ENCODE assay signal across 28 mouse cellular contexts in genomic region chr5:67090856-67091255, GRCm38 (mm10). TPM values are rescaled to one million over a fixed set of nuclear protein-coding genes. Genes with fewer than 3 reads are reported as not detected.
DNase-seq lines count a peak whose midpoint lies in the region; ATAC-seq and TF ChIP-seq lines count a peak whose summit lies in the region.
"Had no signal": no experiment of that assay in that cellular context is flagged by ENCODE, and none has a peak within 500 bp of the region (broad histone marks: within the 10 kb centered on the region; RNA-seq: fewer than 3 reads in every experiment).

No protein-coding gene starts in this region.

- no peak overlapping the region for H3K4me2 ChIP-seq in forebrain, embryonic 14.5 days (ENCODE audit: low read length)
- H3K4me2 ChIP-seq: embryonic facial prominence, embryonic 12.5 days; forebrain, embryonic 12.5 days; forebrain, embryonic 15.5 days had no signal

- 84% methylated on average over 5 of the region's 5 CpGs for WGBS in forebrain, embryonic 14.5 days

- H3K9me3 ChIP-seq in forebrain, embryonic 14.5 days (replicated peaks; ENCODE audit: control insufficient read depth, low read length): no peaks in the 10 kb centered on the region
- H3K9me3 ChIP-seq: embryonic facial prominence, embryonic 10.5 days; embryonic facial prominence, embryonic 12.5 days; forebrain, embryonic 10.5 days; forebrain, embryonic 12.5 days; forebrain, embryonic 15.5 days had no signal

- H3K27me3 ChIP-seq in forebrain, embryonic 14.5 days (replicated peaks; ENCODE audit: control insufficient read depth, insufficient read depth, low read length): peaks cover 50% of the 10 kb centered on the region

- TF ChIP-seq CTCF in left cerebral cortex, adult 2 months (IDR thresholded peaks at IDR 0.05): no peak

- no peak overlapping the region for H3K27ac ChIP-seq in forebrain, embryonic 14.5 days (ENCODE audit: low read depth, low read length)
- H3K27ac ChIP-seq in left cerebral cortex, adult 2 months: no peak overlapping the region
- H3K27ac ChIP-seq: embryonic facial prominence, embryonic 10.5 days; embryonic facial prominence, embryonic 12.5 days; forebrain, embryonic 10.5 days; forebrain, embryonic 12.5 days; forebrain, embryonic 15.5 days had no signal

- H3K4me3 ChIP-seq in forebrain, embryonic 14.5 days (ENCODE audit: low read depth, low read length): no peak overlapping the region
- H3K4me3 ChIP-seq in left cerebral cortex, adult 2 months: no peak overlapping the region
- H3K4me3 ChIP-seq: embryonic facial prominence, embryonic 10.5 days; embryonic facial prominence, embryonic 12.5 days; forebrain, embryonic 10.5 days; forebrain, embryonic 12.5 days; forebrain, embryonic 15.5 days had no signal

- intact Hi-C loops in left cerebral cortex, adult 2 months (cut with DNase I): no loop called here

- H3K36me3 ChIP-seq in forebrain, embryonic 14.5 days (ENCODE audit: control insufficient read depth, insufficient read depth, low read length): no peaks in the 10 kb centered on the region
- H3K36me3 ChIP-seq: embryonic facial prominence, embryonic 10.5 days; embryonic facial prominence, embryonic 12.5 days; forebrain, embryonic 10.5 days; forebrain, embryonic 12.5 days; forebrain, embryonic 15.5 days had no signal

- ATAC-seq in granulocyte monocyte progenitor cell, adult 5-6 weeks (replicated peaks; ENCODE audit: poor library complexity, severe bottlenecking): peak; percentile 66
- ATAC-seq in forebrain, embryonic 14.5 days: no peak
- ATAC-seq: activated CD4-positive, CD25-positive, alpha-beta regulatory T cell, adult 4 months; forebrain, postnatal 0 days; Patski had no signal

- H3K4me1 ChIP-seq in forebrain, embryonic 14.5 days (ENCODE audit: control insufficient read depth, insufficient read depth, low read length): no peaks in the 10 kb centered on the region

- H3K9ac ChIP-seq in forebrain, embryonic 14.5 days (ENCODE audit: low read length): no peak overlapping the region
- H3K9ac ChIP-seq: embryonic facial prominence, embryonic 12.5 days; forebrain, embryonic 12.5 days; forebrain, embryonic 15.5 days; forebrain, postnatal 0 days had no signal

- DNase-seq in 3T3-L1 (ENCODE audit: low read depth, low spot score) (peak; percentile 52), 416B (ENCODE audit: low read depth) (peak; percentile 51), adipocyte (ENCODE audit: low spot score) (peak; percentile 24)
- no peak for DNase-seq in right cerebral cortex, postnatal 36 days (ENCODE audit: low spot score in 2 of 2)
- DNase-seq in embryo, embryonic 10 days (ENCODE audit: low spot score): no peak
- DNase-seq in forebrain, embryonic 14.5 days (ENCODE audit: low spot score): no peak
- no peak for DNase-seq in left cerebral cortex, adult 2 months (ENCODE audit: extremely low spot score in 1 of 2, low spot score in 2 of 2)
- DNase-seq: adrenal gland, adult 2 months; adrenal gland, postnatal 10 days; adrenal gland, postnatal 25 days; cerebellum, adult 11 months; cerebellum, adult 18-20 months; cerebellum, adult 8-10 months; cerebellum, adult 9-11 months; cerebellum, postnatal 14 days; cerebellum, postnatal 36 days; forebrain, postnatal 0 days had no signal

RNA-seq across cellular contexts. Expression of gene Phox2b, which starts 8.2 kb away (rescaled TPM):
- total RNA-seq in granulocyte monocyte progenitor cell, adult 5-6 weeks (2014; fragmentation: Nextera tagmentation): not detected in 2 replicates
- not detected in 2 replicates for total RNA-seq in granulocyte monocyte progenitor cell, adult 5-6 weeks (2017)
- polyA plus RNA-seq in forebrain, embryonic 14.5 days (2014; fragmentation: Nextera tagmentation; extraction: Ambion mirVana): not detected in 2 replicates
- total RNA-seq in left cerebral cortex, adult 2 months (2021): not detected
- total RNA-seq: common myeloid progenitor, adult 5-6 weeks; forebrain, postnatal 0 days; MEL had no signal
- polyA plus RNA-seq: C2C12; forebrain, embryonic 12.5 days; forebrain, embryonic 15.5 days; forebrain, postnatal 0 days; Patski had no signal

Comparison
In these comparisons a context has a peak if more than half of its experiments do, and no peak if none do; other contexts are left out.
1. DNase-seq: peak in 3T3-L1 (single experiment), 416B (single experiment) and adipocyte (single experiment); none in right cerebral cortex, postnatal 36 days (0 of 2), embryo, embryonic 10 days (single experiment), forebrain, embryonic 14.5 days (single experiment) and left cerebral cortex, adult 2 months (0 of 2).